Mouse (Mus musculus): ENCODE measurements around the gene Gm10097.

Gene Gm10097

DNA sequence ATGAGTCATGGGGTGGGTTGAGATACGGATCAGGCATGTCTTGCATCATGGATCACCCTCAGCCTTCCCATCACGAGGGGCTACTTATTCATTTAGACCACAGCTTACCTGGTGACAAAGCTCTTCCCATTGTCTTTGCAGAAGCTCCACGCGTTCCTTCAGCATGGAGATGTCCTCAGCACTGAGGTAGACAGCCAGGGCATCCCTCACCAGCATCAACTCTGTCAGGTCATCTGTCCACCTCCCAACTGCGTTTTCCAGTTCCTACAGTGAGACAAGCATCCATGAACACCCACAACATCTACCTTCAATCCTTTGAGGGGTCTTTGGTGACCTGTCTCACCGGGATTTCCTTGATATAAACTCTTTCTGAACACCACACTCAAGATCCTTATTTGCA, 14.7 kb downstream of the Gm10097 start:
- no peak for DNase-seq (ENCODE audit: low read depth, low spot score)

DNA sequence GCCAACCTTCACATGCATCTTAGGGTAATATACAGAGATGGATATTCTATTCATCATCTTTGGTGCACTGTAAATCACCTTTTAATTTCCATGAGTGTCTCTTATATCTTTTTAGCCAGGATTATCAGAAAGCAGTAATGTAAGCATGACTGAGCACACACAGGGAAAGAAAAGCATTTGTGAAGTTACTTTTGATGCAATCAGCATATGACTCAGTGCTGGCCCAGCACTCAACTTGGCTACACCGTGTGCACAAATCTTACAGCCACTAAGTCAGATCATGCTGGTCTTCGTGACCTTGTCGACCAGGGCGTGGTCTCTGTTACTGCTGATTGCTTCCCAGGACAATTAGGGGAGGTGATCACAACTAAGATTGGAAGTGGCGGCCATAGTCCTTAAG, 16.8 kb downstream of the Gm10097 start:
- no peak for DNase-seq (ENCODE audit: low read depth, low spot score)

DNA sequence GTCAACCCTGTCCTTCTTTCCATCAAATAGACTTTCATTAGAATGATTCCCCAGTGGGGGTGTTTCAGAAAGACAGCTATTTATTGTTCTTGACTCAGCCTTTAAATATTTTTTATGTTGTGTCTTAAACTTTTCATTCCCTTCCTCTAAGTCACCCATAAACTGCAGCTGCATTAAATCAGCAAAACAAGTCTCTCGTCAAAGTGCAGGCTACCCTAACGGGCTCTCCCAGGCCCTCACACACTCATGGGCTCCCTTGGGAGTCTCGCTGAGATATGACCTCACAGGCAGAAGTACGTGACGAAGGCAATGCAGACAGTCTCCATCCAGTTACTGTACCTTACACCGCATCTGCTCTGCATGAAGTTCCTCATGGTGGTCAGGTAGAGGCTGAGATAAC, 17.3 kb downstream of the Gm10097 start:
- no peak for DNase-seq (ENCODE audit: low read depth, low spot score)

DNA sequence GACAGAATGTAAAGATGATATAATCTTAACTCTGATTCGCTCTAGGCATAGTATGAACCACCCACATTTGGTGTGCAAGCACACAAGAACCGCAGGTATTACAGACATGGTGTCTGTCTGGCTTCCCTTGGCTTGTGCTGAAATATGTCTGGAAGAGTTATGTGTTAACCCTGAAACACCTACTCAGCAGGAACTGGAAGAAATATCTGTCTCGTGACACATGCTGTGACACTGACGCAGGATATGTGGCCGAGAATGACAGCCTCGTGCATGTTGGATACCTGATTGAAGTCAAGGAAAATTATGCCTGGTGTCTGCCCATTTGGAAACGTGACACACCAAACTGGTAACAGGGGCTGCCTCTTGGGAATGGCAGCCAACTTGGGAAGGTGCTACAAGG, 18.3 kb downstream of the Gm10097 start:
- DNase-seq (ENCODE audit: low read depth, low spot score) = no peak

DNA sequence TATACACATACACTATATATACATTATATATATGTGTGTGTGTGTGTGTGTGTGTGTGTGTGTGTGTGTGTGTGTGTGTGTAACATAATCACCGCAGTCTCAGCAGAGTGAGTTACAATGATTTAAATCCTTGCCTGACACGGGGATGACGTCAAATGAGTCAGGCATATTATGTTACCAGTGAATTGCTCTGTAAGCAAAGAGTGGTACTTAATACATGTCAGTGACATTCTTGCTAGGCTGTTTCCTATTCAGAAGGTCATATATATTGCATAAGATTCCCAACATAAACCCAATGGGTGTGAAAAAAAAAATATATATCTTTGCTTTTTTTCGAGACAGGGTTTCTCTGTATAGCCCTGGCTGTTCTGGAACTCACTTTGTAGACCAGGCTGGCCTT, 20.1 kb downstream of the Gm10097 start:
- DNase-seq (ENCODE audit: low read depth, low spot score) = no peak

DNA sequence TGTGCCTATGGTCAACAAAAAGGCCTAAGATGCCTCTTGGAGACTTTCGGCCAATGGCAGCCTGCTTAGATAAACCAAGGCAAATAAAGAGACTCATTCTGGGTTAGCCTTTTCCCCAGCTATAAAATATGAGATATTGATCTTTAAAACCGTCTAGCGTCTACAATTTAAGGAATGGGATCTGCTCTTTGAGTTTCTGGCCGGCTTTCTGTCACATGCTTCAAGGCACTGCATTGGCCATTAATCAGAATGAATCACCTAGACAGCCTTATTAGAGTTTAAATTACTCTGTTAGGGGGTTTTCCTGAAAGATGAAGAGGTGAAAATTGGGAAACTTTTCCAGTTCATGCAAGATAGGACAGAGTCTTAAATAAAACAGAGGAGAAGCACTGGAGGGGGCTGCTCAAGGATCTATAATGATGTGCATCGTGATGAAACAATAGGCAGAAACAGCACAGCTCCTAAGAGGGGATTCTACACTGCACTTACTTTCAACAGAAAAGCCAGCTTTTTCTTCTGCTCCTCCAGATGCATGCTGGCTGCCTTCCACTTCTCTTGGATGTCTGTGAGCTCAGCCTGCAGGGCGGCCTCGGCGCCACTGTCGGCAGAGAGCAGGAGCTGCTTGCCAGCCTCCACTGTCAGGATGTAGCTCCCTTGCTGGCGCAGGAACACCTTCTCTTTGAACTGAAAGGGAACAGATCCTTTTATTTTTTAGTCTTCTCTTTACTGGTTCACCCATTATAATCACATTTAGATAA, 28.2 kb downstream of the Gm10097 start:
- no peak for DNase-seq (ENCODE audit: low read depth, low spot score)

DNA sequence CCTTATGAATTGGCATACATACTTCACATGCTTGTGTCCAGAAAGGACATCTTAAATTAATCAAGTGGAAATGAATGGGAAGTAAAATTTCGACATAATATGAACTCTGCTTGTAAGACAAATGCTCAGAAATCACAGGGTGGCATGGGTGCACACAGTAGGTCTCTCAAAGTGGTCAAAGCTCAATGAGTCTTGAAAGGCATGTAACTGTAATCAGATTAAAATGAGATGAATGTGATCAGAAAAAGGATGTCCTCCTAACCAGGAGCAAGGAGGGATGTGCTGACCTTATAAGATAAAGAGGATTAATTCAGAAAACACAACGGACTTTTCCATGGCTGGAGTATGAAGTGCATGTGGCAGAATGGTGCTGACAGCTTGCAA, 28.8 kb downstream of the Gm10097 start:
- no peak for DNase-seq (ENCODE audit: low read depth, low spot score)

DNA sequence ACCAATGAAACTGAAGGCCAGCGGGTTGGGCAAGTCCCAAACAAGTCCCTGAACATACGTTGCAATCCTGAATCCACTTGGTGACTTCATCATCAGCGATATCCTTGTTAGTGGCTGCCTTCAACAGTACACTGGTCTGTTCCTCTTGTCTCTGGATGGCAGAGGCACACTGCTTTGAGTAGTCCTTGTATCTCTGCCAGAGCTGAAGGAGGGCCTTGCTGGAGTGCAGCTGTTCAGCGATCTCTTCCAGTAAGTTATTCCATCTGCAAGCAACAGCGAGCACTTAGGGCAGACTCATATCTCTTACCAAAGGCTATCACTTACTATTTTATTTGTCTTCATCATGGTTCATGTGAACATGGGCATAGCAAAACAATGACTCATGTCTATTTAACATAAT, 41.8 kb downstream of the Gm10097 start:
- no peak for DNase-seq (ENCODE audit: low read depth, low spot score)

DNA sequence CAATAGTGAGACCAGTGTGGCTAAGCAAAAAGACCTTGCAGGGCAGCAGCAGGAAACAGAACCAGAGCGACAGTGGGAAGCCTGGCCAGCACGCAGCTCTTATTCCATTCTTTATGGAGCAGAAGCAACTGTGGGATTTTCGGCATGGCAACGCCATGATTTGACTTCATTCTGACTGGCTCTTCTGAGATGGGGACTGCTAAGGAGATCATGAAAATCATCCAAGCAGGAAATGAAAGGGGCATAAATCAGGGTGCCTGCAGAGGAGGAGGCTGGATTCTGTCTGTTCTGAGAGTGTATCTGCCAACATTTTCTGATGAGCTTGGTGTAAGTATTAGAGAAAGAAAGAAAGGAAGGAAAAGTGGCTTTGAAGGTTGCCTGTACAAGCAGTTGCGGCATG, 47.2 kb downstream of the Gm10097 start:
- DNase-seq (ENCODE audit: low read depth, low spot score) = no peak

DNA sequence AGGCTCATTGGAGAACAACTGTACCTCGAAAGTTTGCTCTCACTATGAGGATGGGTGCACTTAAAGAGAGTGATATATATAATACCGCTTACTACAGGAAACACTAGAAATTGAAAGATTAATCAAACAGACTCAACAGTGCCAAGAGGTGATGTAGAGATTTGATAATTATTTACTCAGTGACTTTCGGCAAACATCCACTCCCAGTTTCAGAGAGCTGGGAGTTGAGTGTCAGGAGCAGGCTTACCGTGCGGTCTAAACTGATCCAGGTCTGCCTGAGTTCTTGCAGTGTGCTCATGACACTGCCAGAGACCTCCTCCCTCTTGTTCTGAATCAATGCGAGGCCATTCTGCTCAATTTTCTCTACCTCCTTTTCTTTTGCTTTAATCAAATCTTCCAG, 47.7 kb downstream of the Gm10097 start:
- no peak for DNase-seq (ENCODE audit: low read depth, low spot score)

All from R1 (cell line).